Mouse (Mus musculus) ES-E14 (cell line): ENCODE results near the gene Rbp7. TPM values are rescaled to one million over a fixed set of nuclear protein-coding genes. Genes with fewer than 3 reads are reported as not detected.

ENCODE experiments used
- DNase-seq: peaks from one replicate; pipeline ENCODE4 v3.0.0-alpha.2; 2013; ENCODE audit warnings: low read depth, low spot score
- H3K27ac ChIP-seq: 2 replicates; pipeline ENCODE4 v1.5.1; 2012; ENCODE audit warnings: low read depth, mild to moderate bottlenecking, low read length, moderate library complexity, mixed read lengths; ENCODE audit not compliant: poor library complexity, insufficient read depth, severe bottlenecking
- H3K36me3 ChIP-seq: 2 replicates; pipeline ENCODE4 v1.6.1; 2012; ENCODE audit warnings: mild to moderate bottlenecking, low read length, moderate library complexity, mixed read lengths; ENCODE audit not compliant: control insufficient read depth, poor library complexity, insufficient read depth, severe bottlenecking
- H3K4me1 ChIP-seq, 2 experiments: fragments of 150-350 bp in 1 of 2; sonication (generic) in 1 of 2; 2 replicates each; pipeline ENCODE4 v1.6.1; 2012; ENCODE audit warnings: low read length in 2 of 2, mild to moderate bottlenecking in 1 of 2, mixed read lengths in 1 of 2; ENCODE audit not compliant: control insufficient read depth in 2 of 2, insufficient read depth in 2 of 2, poor library complexity in 1 of 2
- H3K4me3 ChIP-seq, 2 experiments: fragments of 150-350 bp in 1 of 2; sonication (generic) in 1 of 2; 2 replicates each; pipeline ENCODE4 v1.5.1; 2012; ENCODE audit warnings: low read length in 2 of 2, low read depth in 1 of 2, mild to moderate bottlenecking in 1 of 2, mixed read lengths in 1 of 2; ENCODE audit not compliant: insufficient read depth in 1 of 2, poor library complexity in 1 of 2, severe bottlenecking in 1 of 2
- H3K9ac ChIP-seq: 2 replicates; pipeline ENCODE4 v1.6.1; 2012; ENCODE audit warnings: low read depth, mild to moderate bottlenecking, low read length, mixed read lengths; ENCODE audit not compliant: poor library complexity, insufficient read depth, severe bottlenecking
- H3K9me3 ChIP-seq: fragments of 150-350 bp; sonication (generic); 2 replicates; pipeline ENCODE4 v1.6.1; 2012; ENCODE audit warnings: low read depth, mild to moderate bottlenecking, low read length; ENCODE audit not compliant: control insufficient read depth, insufficient read depth
- CHD2 ChIP-seq: IDR thresholded peaks from 2 replicates; pipeline ENCODE4 v1.6.1; 2014; ENCODE audit warnings: mild to moderate bottlenecking, low read depth, low read length, inconsistent platforms
- HCFC1 ChIP-seq: IDR thresholded peaks from 2 replicates; pipeline ENCODE4 v1.6.1; 2012; ENCODE audit warnings: low read length, inconsistent platforms, borderline replicate concordance; ENCODE audit not compliant: insufficient read depth
- MAFK ChIP-seq: IDR thresholded peaks from 2 replicates; pipeline ENCODE4 v1.6.1; 2014; ENCODE audit warnings: mild to moderate bottlenecking, low read depth, low read length, inconsistent platforms; ENCODE audit not compliant: insufficient read depth
- ZC3H11A ChIP-seq: IDR thresholded peaks from 2 replicates; pipeline ENCODE4 v1.6.1; 2012; ENCODE audit warnings: low read depth, mild to moderate bottlenecking, inconsistent platforms, low read length, borderline replicate concordance
- ZNF384 ChIP-seq: IDR thresholded peaks from 2 replicates; pipeline ENCODE4 v1.6.1; 2012; ENCODE audit warnings: low read depth, low read length, inconsistent platforms
- in situ Hi-C, 2 experiments: fragments of 600-800 bp; cut with MboI; formaldehyde crosslinking; loops; one replicate each; pipeline ENCODE4 v1.15.1; 2025; ENCODE audit warnings: low sequenced_read_pairs in 2 of 2, inconsistent platforms in 1 of 2; ENCODE audit not compliant: unreplicated experiment in 2 of 2
- total RNA-seq: library from RNA; depleted of rRNA; stranded (reverse); fragments of 300-350 nt; gene quantifications from 2 replicates; pipeline ENCODE4 v1.2.3, GENCODE M21; 2012

The Rbp7 gene
- total RNA-seq, 1 experiment, result 1.4 TPM

DNA sequence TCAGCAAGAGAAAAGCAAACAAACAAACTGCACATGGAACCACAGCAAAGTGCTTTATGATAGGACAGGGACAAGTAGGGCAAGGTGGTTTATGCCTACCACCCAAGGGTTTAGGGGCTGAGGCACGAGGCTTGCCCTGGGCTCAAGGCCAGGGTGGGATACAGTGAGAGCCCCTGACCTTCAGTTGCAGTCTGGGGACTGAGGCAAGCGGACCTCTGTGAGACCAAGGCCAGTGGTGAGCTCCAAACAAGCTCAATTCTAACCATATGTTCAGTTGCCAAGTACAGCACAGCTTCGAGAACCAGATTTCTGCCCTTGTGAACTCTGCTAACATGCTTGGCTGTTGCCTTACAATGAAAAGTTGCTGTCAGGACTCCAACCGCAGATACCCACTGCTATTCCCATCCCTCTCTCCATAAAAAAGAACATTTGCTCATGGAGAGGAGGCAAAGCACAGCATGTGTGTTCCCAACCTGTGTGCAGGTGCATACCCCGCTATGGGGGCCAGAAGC, 36.9 kb downstream of the Rbp7 start:
- Histone ChIP-seq H3K9me3 (no peaks in the 10 kb centered on the region), H3K4me3 (no peak overlapping the region), H3K4me1 (peaks cover 0 to 11% of the 10 kb centered on the region in 2 experiments; a peak in 1 of 4 replicates), H3K9ac (no peak overlapping the region), H3K27ac (no peak overlapping the region), H3K36me3 (peaks cover 2% of the 10 kb centered on the region; the same call in 1 of the 2 replicates)
- in situ Hi-C loops, result no loop called here
- no peak for TF ChIP-seq ZNF384
- TF ChIP-seq ZC3H11A, result no peak
- TF ChIP-seq CHD2, result no peak
- TF ChIP-seq MAFK, result no peak
- no peak for TF ChIP-seq HCFC1
- no peak for DNase-seq

DNA sequence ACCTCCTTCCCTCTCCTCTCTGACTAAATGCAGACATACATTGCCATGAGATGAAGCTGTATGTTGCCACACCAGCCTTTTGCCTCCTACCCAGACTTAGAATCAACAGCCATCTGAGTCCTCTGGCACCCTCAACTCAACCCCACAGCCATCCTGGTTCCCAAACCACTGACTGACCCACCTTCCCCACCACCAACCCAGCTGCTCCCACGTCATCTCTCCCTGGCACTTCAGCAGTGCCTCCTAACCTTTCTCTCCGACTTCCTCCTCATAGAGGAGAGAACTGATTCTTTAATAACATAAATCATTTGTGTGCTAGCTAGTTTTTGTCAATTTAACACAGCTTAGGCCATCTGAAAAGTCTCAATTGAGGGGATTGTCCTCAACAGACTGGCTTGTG, 37.8 kb downstream of the Rbp7 start:
- no peak overlapping the region for H3K9ac ChIP-seq
- in situ Hi-C loops, result no loop called here
- peaks cover 0 to 11% of the 10 kb centered on the region in 2 experiments; a peak in 1 of 4 replicates for H3K4me1 ChIP-seq
- no peak overlapping the region for H3K27ac ChIP-seq
- TF ChIP-seq HCFC1, result no peak
- no peak for TF ChIP-seq ZNF384
- H3K9me3 ChIP-seq, result no peaks in the 10 kb centered on the region
- no peak for DNase-seq
- H3K4me3 ChIP-seq, result no peak overlapping the region
- peaks cover 2% of the 10 kb centered on the region; the same call in 1 of the 2 replicates for H3K36me3 ChIP-seq

- no peak overlapping the region for H3K4me3 ChIP-seq
- no peak for DNase-seq
- H3K9me3 ChIP-seq, result no peaks in the 10 kb centered on the region
- H3K9ac ChIP-seq, result no peak overlapping the region
- no peak for TF ChIP-seq ZNF384
- no peak for TF ChIP-seq HCFC1
- no peak for TF ChIP-seq MAFK
- no peak for TF ChIP-seq CHD2
- no peak for TF ChIP-seq ZC3H11A
- no peak overlapping the region for H3K27ac ChIP-seq
- H3K36me3 ChIP-seq, result peaks cover 2% of the 10 kb centered on the region; the same call in 1 of the 2 replicates
- in situ Hi-C loops, result no loop called here
- H3K4me1 ChIP-seq, result peaks cover 0 to 11% of the 10 kb centered on the region in 2 experiments; a peak in 1 of 4 replicates
Observed at GRCm38 (mm10) chr4:149416417-149416816, 38.4 kb downstream of the Rbp7 start.

DNA sequence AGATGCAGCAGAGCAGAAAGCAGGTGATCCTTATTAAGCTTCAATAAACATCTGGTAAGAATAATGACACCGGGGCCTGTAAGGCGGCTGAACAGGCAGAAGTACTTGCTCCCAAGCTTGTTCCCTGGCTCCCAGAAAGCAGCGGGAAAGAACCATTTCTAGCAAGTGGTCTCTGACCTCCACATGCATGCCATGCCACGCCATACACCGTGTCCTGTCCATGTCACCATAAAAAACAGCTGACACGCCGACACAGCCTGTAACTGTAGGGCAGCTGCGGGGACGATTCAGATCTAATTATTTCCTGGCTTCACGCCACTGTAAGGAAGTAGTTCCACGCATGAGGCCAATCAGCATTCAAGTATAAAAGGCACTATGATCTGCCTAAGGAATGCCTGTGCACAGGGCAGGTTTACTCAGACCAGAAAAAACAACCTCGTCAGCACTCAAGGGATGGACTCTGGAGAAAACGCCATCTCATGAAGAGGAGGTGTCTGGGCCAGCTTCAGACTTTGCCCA, 39.1 kb downstream of the Rbp7 start:
- Histone ChIP-seq H3K27ac (no peak overlapping the region), H3K9me3 (no peaks in the 10 kb centered on the region), H3K36me3 (peaks cover 2% of the 10 kb centered on the region; the same call in 1 of the 2 replicates), H3K4me3 (no peak overlapping the region), H3K9ac (no peak overlapping the region), H3K4me1 (peaks cover 0 to 11% of the 10 kb centered on the region in 2 experiments; a peak in 1 of 4 replicates)
- in situ Hi-C loops, result no loop called here
- no peak for DNase-seq
- no peak for TF ChIP-seq ZC3H11A
- no peak for TF ChIP-seq ZNF384
- no peak for TF ChIP-seq HCFC1
- TF ChIP-seq MAFK, result no peak
- no peak for TF ChIP-seq CHD2

- H3K27ac ChIP-seq, result no peak overlapping the region
- H3K4me3 ChIP-seq, result no peak overlapping the region
- DNase-seq, result no peak
- no peak overlapping the region for H3K9ac ChIP-seq
- TF ChIP-seq MAFK, result no peak
- TF ChIP-seq ZC3H11A, result no peak
- TF ChIP-seq CHD2, result no peak
- peaks cover 2% of the 10 kb centered on the region; the same call in 1 of the 2 replicates for H3K36me3 ChIP-seq
- H3K4me1 ChIP-seq, result peaks cover 0 to 16% of the 10 kb centered on the region in 2 experiments; a peak in 1 of 4 replicates
- in situ Hi-C loops, result no loop called here
- no peaks in the 10 kb centered on the region for H3K9me3 ChIP-seq
Observed at GRCm38 (mm10) chr4:149414259-149414658, 40.5 kb downstream of the Rbp7 start.
